In genomic region chr9:72462427-72462826, GRCm38 (mm10) we compare ENCODE assay signal across 16 mouse cellular contexts.
"Had no signal": no experiment of that assay in that cellular context is flagged by ENCODE, and none has a peak within 500 bp of the region (broad histone marks: within the 10 kb centered on the region; RNA-seq: fewer than 3 reads in every experiment).

No protein-coding gene starts in this region.

- H3K27me3 ChIP-seq: neural tube, embryonic 13.5 days; neural tube, embryonic 15.5 days; stomach, embryonic 15.5 days had no signal

- H3K9me3 ChIP-seq: neural tube, embryonic 13.5 days; neural tube, embryonic 15.5 days; stomach, embryonic 15.5 days had no signal

- H3K4me3 ChIP-seq: neural tube, embryonic 13.5 days; neural tube, embryonic 15.5 days; stomach, embryonic 15.5 days had no signal

- H3K4me1 ChIP-seq: neural tube, embryonic 15.5 days; stomach, embryonic 15.5 days had no signal

- DNase-seq: retina, postnatal 1 day; right cerebral cortex, adult 18-20 months; right cerebral cortex, postnatal 14 days; right cerebral cortex, postnatal 25 days; right cerebral cortex, postnatal 4 days; spleen, adult 18-20 months; thymus, adult 18-20 months; thymus, adult 2 months; thymus, postnatal 14 days; thymus, postnatal 25 days; thymus, postnatal 36 days; thymus, postnatal 4 days had no signal

- H3K36me3 ChIP-seq: stomach, embryonic 15.5 days had no signal

- H3K4me2 ChIP-seq: neural tube, embryonic 13.5 days; neural tube, embryonic 15.5 days; stomach, embryonic 15.5 days had no signal

- H3K27ac ChIP-seq: neural tube, embryonic 13.5 days; neural tube, embryonic 15.5 days; stomach, embryonic 15.5 days; stomach, postnatal 0 days had no signal

- H3K9ac ChIP-seq: neural tube, embryonic 13.5 days; neural tube, embryonic 15.5 days; stomach, embryonic 15.5 days had no signal
